Mouse (Mus musculus) brain, adult 2 months (tissue): ENCODE measurements at regions not wholly inside any gene's neighbourhood (a gene's known extent, or its start where the extent isn't known, plus 50 kb on each side); places are given as distances from the start of the nearest gene placed in this dataset.

Experiments used
- DNase-seq: peaks from one replicate; pipeline ENCODE4 v3.0.0; 2011; ENCODE audit warnings: low read depth, low spot score

DNA sequence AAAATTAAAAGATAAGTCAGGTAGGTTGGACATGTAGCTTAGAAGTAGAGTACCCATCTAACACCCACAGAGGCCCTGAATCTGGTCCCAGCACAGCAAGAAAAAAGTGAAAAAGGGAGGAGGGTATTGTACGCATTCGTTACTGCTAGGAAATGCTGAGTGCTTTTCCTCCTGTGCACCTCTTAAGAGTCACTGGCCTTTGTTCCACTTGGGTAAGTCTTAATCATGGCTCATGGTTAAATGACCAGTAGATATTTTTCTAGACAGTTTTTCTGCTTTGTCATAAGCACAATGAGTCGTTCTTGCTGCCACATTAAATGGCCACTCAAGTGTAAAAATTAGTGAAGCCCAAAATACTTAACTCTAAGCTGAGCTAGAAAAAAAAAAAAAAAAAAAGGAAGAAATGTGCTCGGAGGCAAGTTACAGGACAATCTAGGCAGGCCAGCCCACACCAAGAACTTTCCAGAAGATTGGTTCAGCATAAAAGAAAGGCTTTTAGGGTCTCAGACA is 86.0 kb upstream of the Ank start:
- DNase-seq: no peak

DNA sequence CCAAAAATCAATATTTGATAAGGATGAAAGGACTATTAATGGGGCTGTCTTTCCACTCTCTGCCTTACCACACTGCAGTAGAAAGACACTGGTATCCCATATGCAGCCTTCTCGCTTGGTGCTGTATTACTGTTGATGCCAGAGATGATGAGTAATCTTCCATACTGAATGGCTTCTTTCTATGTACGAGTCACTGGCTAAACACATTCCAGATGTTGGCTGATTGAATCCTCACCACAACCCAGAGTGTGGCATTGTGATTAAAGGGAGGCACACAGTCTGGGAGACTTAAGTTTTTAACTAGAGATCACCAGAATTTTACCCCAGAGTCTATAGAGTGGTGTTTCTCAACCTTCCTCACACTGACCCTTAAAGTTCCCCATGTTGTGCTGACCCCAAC is 84.9 kb upstream of the Ank start:
- peak; percentile 29 for DNase-seq

DNA sequence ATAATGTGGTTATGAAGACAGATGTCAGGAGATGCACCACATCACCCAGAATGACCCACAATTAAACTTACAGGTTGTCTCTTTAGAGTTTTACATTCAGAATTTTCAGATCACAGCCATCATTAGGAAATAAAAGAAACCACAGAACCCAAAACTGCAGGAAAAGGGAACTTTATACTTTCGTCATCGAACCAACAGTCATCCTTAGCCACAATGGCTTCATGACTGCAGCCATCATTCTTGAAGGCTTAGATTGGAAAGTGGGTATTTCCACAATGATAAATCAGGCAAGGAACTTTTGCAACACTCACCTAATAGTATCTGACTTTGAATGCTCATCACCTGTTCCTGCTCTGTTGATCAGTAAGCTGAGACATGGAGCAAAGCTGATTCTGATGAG is 75.9 kb upstream of the Ank start:
- DNase-seq: no peak

DNA sequence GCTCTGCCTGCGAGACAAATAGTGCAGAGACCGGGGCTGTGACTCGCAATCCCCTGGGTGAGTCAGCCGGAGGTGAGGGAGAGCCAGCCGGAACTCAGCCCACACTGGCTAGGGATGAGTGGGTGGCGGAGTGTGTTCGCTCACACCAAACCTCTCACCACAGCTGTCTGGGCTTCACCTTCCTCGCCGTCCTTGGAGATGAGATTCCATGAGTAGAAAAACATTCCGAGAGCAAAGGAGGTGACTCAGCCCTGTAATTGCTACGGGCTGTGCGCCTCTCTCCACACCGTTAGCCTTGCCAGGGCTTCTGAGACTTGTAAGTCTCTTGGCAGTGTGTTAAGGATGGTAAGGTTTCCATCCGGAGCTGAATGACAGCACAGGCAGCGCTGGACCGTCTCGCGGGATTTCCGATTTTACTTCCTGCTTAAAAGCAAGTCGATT is 60.7 kb upstream of the Ank start:
- peak; percentile 86 for DNase-seq

DNA sequence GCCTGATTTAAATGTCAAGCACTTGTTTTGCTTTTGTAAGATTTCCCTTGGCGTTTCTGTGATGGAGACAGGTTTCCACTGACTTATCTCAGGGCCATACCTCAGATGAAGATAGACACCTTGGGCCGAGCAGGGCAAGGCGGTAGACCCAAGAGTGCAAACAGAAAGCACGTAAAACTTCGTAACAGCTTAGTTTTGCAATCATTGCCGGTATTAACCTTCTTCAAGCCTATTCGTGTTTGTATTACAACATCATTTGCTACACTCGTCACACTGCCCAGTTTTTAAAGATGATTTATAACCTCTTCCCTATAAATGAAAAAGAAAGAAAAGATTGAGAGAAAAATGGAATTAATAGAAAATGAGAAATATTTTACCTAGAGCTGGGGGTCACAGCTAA is 56.6 kb upstream of the Ank start:
- DNase-seq: no peak

DNA sequence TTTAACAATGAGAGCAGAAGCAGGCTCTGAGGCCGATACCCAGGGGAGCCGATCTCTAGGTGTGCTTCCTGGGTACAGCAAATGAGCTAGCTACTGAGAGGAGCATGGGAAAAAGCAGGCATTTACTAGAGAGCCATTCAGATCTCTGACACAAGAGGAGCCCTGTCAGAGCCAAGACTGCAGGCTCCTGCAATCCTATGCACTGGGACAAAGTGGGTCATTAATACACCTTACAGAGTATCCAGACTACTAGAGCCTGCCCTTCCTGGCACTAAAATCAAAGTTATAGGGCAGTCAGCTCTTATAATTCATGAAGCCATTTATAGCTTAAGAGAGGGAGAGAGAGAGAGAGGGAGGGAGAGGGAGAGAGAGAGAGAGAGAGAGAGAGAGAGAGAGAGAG is 54.2 kb upstream of the Ank start:
- DNase-seq: peak; percentile 15

DNA sequence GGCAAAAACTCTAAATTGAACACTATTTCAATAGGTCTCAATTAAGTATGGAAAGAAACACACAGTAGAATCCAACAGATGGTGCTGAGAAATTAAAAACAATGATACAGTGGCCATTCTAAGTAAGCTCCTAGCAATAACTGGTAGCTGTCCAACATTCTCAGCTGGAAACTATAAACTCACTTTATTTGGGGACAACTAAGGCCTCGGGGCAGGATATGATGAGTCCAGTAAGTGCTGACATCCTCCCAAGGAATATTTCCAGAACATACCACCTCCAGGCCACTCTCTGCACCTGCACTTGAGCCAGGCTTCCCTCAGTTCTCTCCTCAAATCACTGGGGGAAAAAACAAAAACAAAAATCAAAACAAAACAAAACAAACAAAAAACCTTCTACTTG is 53.7 kb upstream of the Ank start:
- peak; percentile 47 for DNase-seq

DNA sequence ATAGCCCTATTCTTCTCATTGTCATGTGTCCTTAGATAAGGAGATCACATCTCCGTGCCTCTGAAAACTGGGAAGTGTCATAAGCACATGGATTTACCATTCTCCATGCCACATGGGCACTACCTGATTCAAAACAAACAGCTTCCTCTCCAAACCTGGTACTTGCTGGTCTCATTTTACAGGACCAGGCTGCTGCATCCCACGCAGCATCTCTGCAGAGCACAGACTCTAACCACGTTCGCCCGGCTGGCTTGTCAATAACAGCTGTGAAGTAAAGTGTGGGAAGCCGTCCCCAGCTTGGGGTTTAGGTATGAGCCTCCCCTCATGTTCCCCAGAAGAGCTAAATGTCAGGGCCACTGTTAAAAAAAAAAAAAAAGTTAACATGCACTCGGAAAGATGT is 53.0 kb upstream of the Ank start:
- peak; percentile 66 for DNase-seq

DNA sequence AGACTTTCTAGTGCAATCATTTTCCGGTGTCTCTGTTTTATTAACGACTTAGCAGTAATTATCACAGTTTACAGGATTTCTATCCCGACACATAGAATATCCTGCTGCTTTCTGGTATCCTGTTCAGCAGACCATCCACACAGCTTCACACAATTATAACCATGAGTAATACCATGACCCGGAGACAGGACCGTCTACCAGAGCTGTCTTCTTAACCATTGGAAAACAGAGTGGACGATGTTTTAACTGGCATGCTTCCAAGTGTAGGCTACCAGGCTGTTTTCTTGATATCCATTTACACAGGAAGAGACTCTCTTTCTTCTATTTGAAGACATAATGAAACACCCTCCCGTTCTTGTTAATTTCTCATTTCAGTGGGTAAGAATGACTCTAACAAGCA is 51.7 kb upstream of the Ank start:
- no peak for DNase-seq
